Mouse (Mus musculus): Measurements from ENCODE around the gene Gm3298. TPM values are rescaled to one million over a fixed set of nuclear protein-coding genes. Genes with fewer than 3 reads are reported as not detected.

The Gm3298 gene
- not detected in 2 replicates for polyA plus RNA-seq (2021; fragmentation: Nextera tagmentation)
- long read RNA-seq, experiment 1: 0 reads
- long read RNA-seq, experiment 2: 0 reads

GRCm38 (mm10) chr14:5015591-5015990 is at the start of gene Gm3298:
Gene Gm3298, plus strand, starts transcription at chr14:5015891.

GRCm38 (mm10) chr14:4983635-4984034 is 32.1 kb upstream of the Gm3298 start, which contains the start of gene Gm8297:
Gene Gm8297, plus strand, starts transcription at chr14:4983935.

GRCm38 (mm10) chr14:5050329-5050728 is 34.6 kb downstream of the Gm3298 start, which contains the start of gene 4930555G01Rik:
Gene 4930555G01Rik, plus strand, starts transcription at chr14:5050629.

Other genes with a start within 250 kb of the Gm3298 start
- not detected in 2 replicates for gene Gm9602, start 239.6 kb upstream of the Gm3298 start, polyA plus RNA-seq (2021; fragmentation: Nextera tagmentation)
- gene Gm3269, start 177.8 kb upstream of the Gm3298 start, polyA plus RNA-seq (2021; fragmentation: Nextera tagmentation): not detected in 2 replicates
- gene Gm3264, start 160.3 kb upstream of the Gm3298 start, polyA plus RNA-seq (2021; fragmentation: Nextera tagmentation): 0.23 TPM in 1 of 2 replicates, not detected in the other
- not detected in 2 replicates for gene Gm3278, start 123.5 kb upstream of the Gm3298 start, polyA plus RNA-seq (2021; fragmentation: Nextera tagmentation)
- gene Gm8297, start 32.0 kb upstream of the Gm3298 start, polyA plus RNA-seq (2021; fragmentation: Nextera tagmentation): not detected in 2 replicates
- gene 4930555G01Rik, start 34.7 kb downstream of the Gm3298 start, polyA plus RNA-seq (2021; fragmentation: Nextera tagmentation): not detected in 2 replicates
- 1.3 and 1.5 TPM in 2 replicates for gene Gm8281, start 55.1 kb downstream of the Gm3298 start, polyA plus RNA-seq (2021; fragmentation: Nextera tagmentation)
- gene Gm8279, start 115.6 kb downstream of the Gm3298 start, polyA plus RNA-seq (2021; fragmentation: Nextera tagmentation): not detected in 2 replicates
- not detected in 2 replicates for gene Gm3317, start 148.6 kb downstream of the Gm3298 start, polyA plus RNA-seq (2021; fragmentation: Nextera tagmentation)
- not detected in 2 replicates for gene Gm8271, start 169.9 kb downstream of the Gm3298 start, polyA plus RNA-seq (2021; fragmentation: Nextera tagmentation)
- gene Gm3526, start 244.7 kb downstream of the Gm3298 start, polyA plus RNA-seq (2021; fragmentation: Nextera tagmentation): not detected in 2 replicates

Measured in left cerebral cortex, adult 6 months (tissue).